Mouse (Mus musculus) heart, embryonic 13.5 days (tissue): ENCODE measurements around the gene Ubr2. TPM values are rescaled to one million over a fixed set of nuclear protein-coding genes. Genes with fewer than 3 reads are reported as not detected.

Experiments
- ATAC-seq: fragments of 200-750 bp; cut with Nextera tagmentation; 2 replicates; pipeline ENCODE4 v1.8.0; 2017; ENCODE audit warnings: moderate TSS enrichment; ENCODE audit not compliant: insufficient number of reproducible peaks, low FRiP score, low TSS enrichment; ENCODE audit errors: extremely low read depth
- H3K27ac ChIP-seq: fragments of 300-500 bp; sonication (generic); replicated peaks from 2 replicates; pipeline ENCODE4 v1.5.1; 2015; ENCODE audit warnings: moderate library complexity, mild to moderate bottlenecking, inconsistent platforms
- H3K27me3 ChIP-seq: fragments of 300-500 bp; sonication (generic); replicated peaks from 2 replicates; pipeline ENCODE4 v1.6.1; 2015; ENCODE audit warnings: mild to moderate bottlenecking, inconsistent platforms
- H3K36me3 ChIP-seq: fragments of 300-500 bp; sonication (generic); 2 replicates; pipeline ENCODE4 v1.6.1; 2015; ENCODE audit warnings: mild to moderate bottlenecking, inconsistent platforms
- H3K4me1 ChIP-seq: fragments of 300-500 bp; sonication (generic); 2 replicates; pipeline ENCODE4 v1.6.1; 2015; ENCODE audit warnings: inconsistent platforms
- H3K4me2 ChIP-seq: fragments of 300-500 bp; sonication (generic); 2 replicates; pipeline ENCODE4 v1.6.1; 2015; ENCODE audit warnings: inconsistent platforms, mild to moderate bottlenecking, moderate library complexity
- H3K4me3 ChIP-seq: fragments of 300-500 bp; sonication (generic); 2 replicates; pipeline ENCODE4 v1.5.1; 2015; ENCODE audit warnings: moderate library complexity, mild to moderate bottlenecking, inconsistent platforms
- H3K9ac ChIP-seq: fragments of 300-500 bp; sonication (generic); 2 replicates; pipeline ENCODE4 v1.6.1; 2015; ENCODE audit warnings: inconsistent platforms, mild to moderate bottlenecking, moderate library complexity
- H3K9me3 ChIP-seq: fragments of 300-500 bp; sonication (generic); 2 replicates; pipeline ENCODE4 v1.6.1; 2016; ENCODE audit warnings: inconsistent platforms
- WGBS: fragments of 180-500 bp; shearing (Covaris S2); methylation state at CpG from one replicate; pipeline ENCODE4 v1.1.7; 2015; ENCODE audit warnings: mixed read lengths; 5-methylcytosine and 5-hydroxymethylcytosine counted together
- polyA plus RNA-seq: library from polyadenylated mRNA; unstranded; fragments of >200 nt; fragmentation: Nextera tagmentation; extraction: Ambion mirVana; gene quantifications from 2 replicates; pipeline ENCODE4 v1.2.1, GENCODE M21; 2015

The Ubr2 gene
- polyA plus RNA-seq, 1 experiment from 2014 or later: 12.2 TPM

DNA sequence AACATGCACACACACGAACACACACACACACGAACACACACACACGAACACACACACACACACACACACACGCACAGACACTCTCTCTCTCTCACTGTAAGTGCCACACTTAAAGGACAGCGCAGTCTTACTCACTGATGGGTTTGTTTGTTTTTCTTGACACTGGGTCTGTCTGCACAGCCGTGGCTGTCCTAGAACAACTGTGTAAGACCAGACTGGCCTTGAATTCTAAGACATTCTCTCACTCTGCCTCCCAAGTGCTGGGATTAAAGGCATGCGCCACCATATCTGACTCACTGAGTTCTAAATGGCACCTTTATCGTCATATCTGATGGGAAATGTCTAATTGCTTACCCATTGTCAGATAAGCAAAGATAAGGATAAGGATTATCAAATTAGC lies 7.1 kb downstream of the Ubr2 start:
- H3K36me3 ChIP-seq: peaks cover 43% of the 10 kb centered on the region
- no peak overlapping the region for H3K27ac ChIP-seq
- H3K4me1 ChIP-seq: peaks cover 30% of the 10 kb centered on the region
- H3K27me3 ChIP-seq: no peaks in the 10 kb centered on the region
- no peaks in the 10 kb centered on the region for H3K9me3 ChIP-seq
- WGBS: 64% methylated on average over 8 of the region's 8 CpGs
- no peak overlapping the region for H3K4me3 ChIP-seq
- no peak overlapping the region for H3K9ac ChIP-seq
- H3K4me2 ChIP-seq: no peak overlapping the region
- ATAC-seq: no peak

DNA sequence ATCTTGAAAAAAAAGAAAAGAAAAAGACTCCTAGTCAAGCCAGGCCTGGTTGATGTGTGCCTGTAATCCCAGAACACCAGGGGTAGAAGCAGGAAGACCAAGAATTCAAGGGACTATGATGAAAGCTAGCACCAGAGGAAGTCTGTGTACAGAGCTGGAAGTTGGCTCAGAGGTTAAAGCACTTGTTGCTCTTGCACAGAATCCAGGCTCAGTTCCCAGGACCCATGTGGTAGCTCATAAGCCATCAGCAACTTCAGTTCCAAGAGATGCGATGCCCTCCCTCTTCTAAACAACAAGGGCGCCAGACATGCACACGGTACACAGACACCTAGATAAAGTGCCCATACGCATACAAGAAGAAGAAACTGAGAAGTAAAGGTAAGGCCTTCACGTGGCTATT lies 8.0 kb downstream of the Ubr2 start:
- 87% methylated on average over 5 of the region's 5 CpGs for WGBS
- ATAC-seq: no peak

DNA sequence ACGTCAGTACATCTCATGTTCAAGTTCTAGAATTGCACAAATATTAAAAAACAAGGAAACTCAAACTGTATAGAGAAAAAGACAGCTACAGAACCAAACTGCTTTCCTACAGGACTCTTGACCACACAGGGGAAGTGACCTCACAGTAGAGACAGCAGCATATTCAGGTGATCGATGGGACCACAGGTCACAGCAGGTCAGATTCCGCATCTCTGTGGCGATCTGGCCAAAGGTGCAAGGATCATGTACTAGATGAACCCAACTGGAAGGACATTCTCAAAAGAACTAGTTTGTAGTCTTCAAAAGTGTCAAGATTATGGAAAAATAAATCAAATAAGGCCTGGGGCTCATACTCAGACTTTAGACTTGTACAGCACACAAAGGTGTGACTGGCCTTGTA lies 11.5 kb downstream of the Ubr2 start:
- no peak overlapping the region for H3K4me2 ChIP-seq
- H3K27ac ChIP-seq: no peak overlapping the region
- H3K36me3 ChIP-seq: peaks cover 61% of the 10 kb centered on the region
- H3K9me3 ChIP-seq: no peaks in the 10 kb centered on the region
- H3K4me3 ChIP-seq: no peak overlapping the region
- peaks cover 17% of the 10 kb centered on the region for H3K4me1 ChIP-seq
- H3K9ac ChIP-seq: no peak overlapping the region
- no peaks in the 10 kb centered on the region for H3K27me3 ChIP-seq
- no peak for ATAC-seq
- 91% methylated on average over 4 of the region's 4 CpGs for WGBS

More for the DNA sequence above, 8.0 kb downstream of the Ubr2 start:
- Histone ChIP-seq H3K27ac (no peak overlapping the region), H3K4me3 (no peak overlapping the region), H3K36me3 (peaks cover 51% of the 10 kb centered on the region), H3K4me1 (peaks cover 24% of the 10 kb centered on the region), H3K9me3 (no peaks in the 10 kb centered on the region), H3K4me2 (no peak overlapping the region), H3K27me3 (no peaks in the 10 kb centered on the region), H3K9ac (no peak overlapping the region)

DNA sequence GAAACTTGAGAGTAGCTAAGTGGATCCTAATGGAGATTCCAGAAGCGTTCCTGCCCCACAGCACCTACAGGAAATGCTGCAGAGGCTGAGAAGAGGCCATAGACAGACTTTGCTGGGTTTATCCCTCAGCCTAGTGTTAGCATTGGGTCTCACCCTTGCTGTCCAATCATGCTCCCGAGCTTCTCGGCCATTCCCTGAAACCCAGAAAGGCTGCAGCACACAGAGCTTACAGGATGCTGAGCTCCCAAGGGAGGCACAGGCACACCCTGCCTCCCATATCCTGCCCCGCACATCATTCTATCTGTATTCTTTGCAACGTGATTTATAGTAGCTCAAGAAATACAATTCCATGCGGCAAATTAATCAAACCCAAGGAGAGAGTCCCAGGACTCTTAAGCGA lies 13.9 kb downstream of the Ubr2 start:
- H3K9me3 ChIP-seq: no peaks in the 10 kb centered on the region
- H3K27me3 ChIP-seq: no peaks in the 10 kb centered on the region
- WGBS: 69% methylated on average over 7 of the region's 7 CpGs
- H3K9ac ChIP-seq: no peak overlapping the region
- no peak overlapping the region for H3K4me3 ChIP-seq
- H3K4me2 ChIP-seq: no peak overlapping the region
- peaks cover 17% of the 10 kb centered on the region for H3K4me1 ChIP-seq
- no peak overlapping the region; the same call in 1 of the 2 replicates for H3K27ac ChIP-seq
- ATAC-seq: no peak
- H3K36me3 ChIP-seq: peaks cover 80% of the 10 kb centered on the region

DNA sequence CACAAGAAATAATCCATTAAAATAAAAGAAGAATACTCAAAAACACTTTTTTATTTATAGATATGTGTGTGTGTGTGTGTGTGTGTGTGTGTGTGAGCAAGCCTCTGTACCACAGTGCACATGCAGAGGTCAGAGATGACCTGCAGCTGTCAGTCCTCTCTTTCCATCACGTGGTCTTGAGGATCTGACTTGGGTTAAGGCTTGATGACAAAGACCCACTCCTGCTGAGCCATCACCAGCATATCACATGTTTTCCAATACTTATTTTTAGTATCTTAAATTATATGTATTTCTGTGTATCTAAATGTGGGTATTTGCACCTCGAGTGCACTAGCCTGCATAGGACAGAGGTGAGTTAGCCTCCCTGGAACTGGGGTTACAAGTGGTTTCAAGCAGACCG lies 14.7 kb downstream of the Ubr2 start:
- whole genome bisulfite sequencing: 70% methylated on average over 3 of the region's 3 CpGs
- Histone ChIP-seq H3K4me1 (peaks cover 17% of the 10 kb centered on the region), H3K9me3 (no peaks in the 10 kb centered on the region), H3K36me3 (peaks cover 88% of the 10 kb centered on the region), H3K27me3 (no peaks in the 10 kb centered on the region), H3K9ac (no peak overlapping the region), H3K27ac (no peak overlapping the region), H3K4me3 (no peak overlapping the region), H3K4me2 (no peak overlapping the region)
- no peak for ATAC-seq

DNA sequence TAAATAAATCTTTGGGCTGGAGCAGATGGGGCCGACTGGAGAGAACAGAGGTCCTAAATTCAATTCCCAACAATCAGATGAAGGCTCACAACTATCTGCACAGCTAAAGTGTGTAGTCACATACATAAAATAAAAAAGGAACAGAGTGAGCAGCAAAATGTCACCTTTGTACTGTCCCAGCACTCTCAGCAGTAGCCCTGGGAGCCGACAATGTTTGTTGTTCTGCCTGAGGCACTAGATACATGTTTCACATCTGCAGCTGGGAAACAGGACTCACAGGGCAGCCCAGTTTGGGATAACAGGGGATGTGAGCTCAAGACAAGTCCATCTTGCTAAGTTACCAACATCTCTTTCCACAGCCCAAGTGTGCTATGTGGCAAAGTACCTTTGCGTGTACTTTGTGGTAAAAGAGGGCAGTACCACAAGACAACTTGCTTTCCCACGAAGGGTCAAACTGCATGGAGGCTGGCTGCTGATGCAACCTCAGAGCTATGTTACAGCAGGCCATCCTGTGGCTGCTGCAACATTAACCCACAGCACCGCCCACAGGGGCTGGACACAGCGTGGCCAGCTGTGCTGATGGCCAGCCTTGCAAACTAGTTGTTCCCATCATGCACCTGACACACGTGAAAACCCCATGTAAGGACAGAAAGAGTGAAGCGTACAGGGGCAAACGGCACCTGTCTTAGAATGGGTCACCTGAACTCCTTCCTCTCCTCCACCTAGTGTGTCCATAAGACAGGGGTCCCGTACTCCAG lies 15.5 kb downstream of the Ubr2 start:
- Histone ChIP-seq H3K27ac (no peak overlapping the region), H3K36me3 (peaks cover 88% of the 10 kb centered on the region), H3K9me3 (no peaks in the 10 kb centered on the region), H3K4me1 (peaks cover 17% of the 10 kb centered on the region), H3K27me3 (no peaks in the 10 kb centered on the region), H3K9ac (no peak overlapping the region), H3K4me3 (no peak overlapping the region), H3K4me2 (no peak overlapping the region)
- 73% methylated on average over 10 of the region's 10 CpGs for WGBS
- no peak for ATAC-seq

DNA sequence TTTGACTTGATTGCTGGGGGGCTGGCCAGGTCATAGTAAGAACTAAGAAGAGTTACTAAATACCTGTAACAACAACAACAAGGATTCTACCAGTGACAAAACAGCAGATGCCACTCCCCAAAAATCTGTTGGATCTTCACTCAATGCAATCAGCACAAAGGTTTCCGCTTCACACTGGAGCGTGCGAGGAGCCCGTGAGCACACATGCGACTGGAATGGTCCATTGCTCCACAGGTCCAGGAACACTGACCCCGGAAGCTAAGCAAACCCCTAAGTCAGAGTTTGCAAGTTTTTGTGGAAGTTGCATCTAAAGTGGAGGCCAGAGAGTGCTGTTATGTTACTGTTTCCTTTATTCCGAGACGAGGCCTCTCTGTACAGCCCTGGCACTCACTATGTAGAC lies 16.7 kb downstream of the Ubr2 start:
- ATAC-seq: no peak
- no peaks in the 10 kb centered on the region for H3K9me3 ChIP-seq
- H3K36me3 ChIP-seq: peaks cover 88% of the 10 kb centered on the region
- peaks cover 17% of the 10 kb centered on the region for H3K4me1 ChIP-seq
- H3K27me3 ChIP-seq: no peaks in the 10 kb centered on the region
- H3K4me2 ChIP-seq: no peak overlapping the region
- WGBS: 92% methylated on average over 8 of the region's 8 CpGs
- no peak overlapping the region for H3K9ac ChIP-seq
- H3K27ac ChIP-seq: no peak overlapping the region
- H3K4me3 ChIP-seq: no peak overlapping the region

DNA sequence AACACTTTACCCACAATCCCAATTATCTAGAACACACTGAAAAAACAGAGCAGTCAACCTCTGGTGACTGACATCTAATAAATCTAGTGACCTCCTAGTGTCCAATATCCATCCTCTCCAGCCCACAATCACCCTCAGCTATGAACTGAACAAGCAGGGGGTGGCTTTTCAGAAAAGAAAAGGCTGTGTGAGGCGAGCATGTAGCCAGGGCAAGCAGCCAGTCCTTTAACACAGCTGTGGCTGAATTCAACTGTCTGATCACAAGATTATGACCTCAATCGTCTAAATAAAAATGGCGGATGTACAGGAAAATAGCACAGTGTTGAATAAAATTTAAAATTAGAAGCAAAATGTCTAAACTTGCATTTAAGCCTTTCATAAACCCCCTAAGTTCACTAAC lies 22.7 kb downstream of the Ubr2 start:
- peaks cover 100% of the 10 kb centered on the region for H3K36me3 ChIP-seq

DNA sequence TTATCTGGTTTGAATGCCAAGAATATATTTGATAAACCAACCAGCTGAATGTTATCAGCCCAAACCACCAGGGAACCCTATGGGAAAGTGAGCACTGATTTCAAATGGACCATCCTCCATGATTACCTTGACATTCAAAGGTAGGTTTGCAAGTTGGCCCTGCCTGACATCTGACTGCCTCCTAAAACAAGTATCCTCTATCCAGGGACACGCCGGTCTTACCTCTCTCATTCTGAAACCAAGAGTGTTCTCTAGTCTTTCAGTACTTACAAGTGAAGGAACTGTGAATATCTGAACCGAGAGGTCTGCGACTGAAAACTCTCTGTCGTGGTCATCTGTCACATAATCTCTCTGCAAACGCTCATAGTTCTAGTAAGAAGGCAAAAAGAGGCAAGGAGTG lies 30.3 kb downstream of the Ubr2 start:
- ATAC-seq: no peak
- peaks cover 100% of the 10 kb centered on the region for H3K36me3 ChIP-seq
- H3K4me1 ChIP-seq: no peaks in the 10 kb centered on the region
- WGBS: 92% methylated on average over 6 of the region's 6 CpGs
- H3K9me3 ChIP-seq: peaks cover 7% of the 10 kb centered on the region; the same call in 1 of the 2 replicates
- no peaks in the 10 kb centered on the region for H3K27me3 ChIP-seq
- H3K9ac ChIP-seq: no peak overlapping the region
- H3K27ac ChIP-seq: no peak overlapping the region
- H3K4me3 ChIP-seq: no peak overlapping the region
- H3K4me2 ChIP-seq: no peak overlapping the region

More for the DNA sequence above, 22.7 kb downstream of the Ubr2 start:
- Histone ChIP-seq H3K4me3 (no peak overlapping the region), H3K9me3 (no peaks in the 10 kb centered on the region), H3K4me1 (peaks cover 4% of the 10 kb centered on the region; the same call in 1 of the 2 replicates), H3K27ac (no peak overlapping the region), H3K4me2 (no peak overlapping the region), H3K9ac (no peak overlapping the region), H3K27me3 (no peaks in the 10 kb centered on the region)
- 84% methylated on average over 3 of the region's 3 CpGs for WGBS
- ATAC-seq: no peak

DNA sequence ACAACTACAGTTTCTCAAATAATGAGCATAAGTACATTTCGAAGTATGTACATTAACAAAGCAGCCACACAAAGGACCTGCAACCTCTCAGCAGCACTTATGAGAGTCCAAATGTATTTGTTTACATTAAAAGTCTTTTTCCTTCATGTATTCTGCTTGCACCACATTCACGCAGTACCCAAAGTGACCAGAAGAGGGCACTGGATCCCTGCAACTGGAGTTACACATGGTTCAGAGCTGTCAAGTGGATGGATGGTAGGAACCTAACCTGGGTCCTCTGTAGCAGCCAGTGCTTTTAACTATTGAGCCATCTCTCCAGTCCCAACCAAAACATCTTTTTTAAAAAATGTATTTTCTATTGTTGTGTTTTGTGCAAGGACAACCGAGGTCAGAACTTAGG lies 35.2 kb downstream of the Ubr2 start:
- Histone ChIP-seq H3K9me3 (peaks cover 7% of the 10 kb centered on the region; the same call in 1 of the 2 replicates), H3K27me3 (no peaks in the 10 kb centered on the region), H3K27ac (no peak overlapping the region), H3K9ac (no peak overlapping the region), H3K4me3 (no peak overlapping the region), H3K36me3 (peaks cover 99% of the 10 kb centered on the region), H3K4me1 (no peaks in the 10 kb centered on the region), H3K4me2 (no peak overlapping the region)
- WGBS: 69% methylated on average over 3 of the region's 3 CpGs
- no peak for ATAC-seq

DNA sequence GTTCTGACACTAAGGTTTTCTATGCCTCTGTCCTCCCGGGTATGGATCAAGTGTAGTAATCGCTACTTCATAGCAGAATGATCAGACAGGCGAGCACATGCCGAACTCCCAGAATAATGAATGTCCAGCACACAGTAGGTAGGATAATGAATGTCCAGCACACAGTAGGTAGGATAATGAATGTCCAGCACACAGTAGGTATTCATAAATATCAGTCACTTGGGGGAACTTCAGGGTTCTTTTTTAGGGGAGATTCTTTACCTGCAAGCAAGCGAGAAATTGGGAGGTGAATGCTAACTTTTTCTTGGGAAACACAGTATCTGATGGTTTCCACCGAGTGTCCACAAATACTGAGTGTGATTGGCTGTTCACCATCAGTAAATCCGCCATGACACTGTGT lies 37.8 kb downstream of the Ubr2 start:
- Histone ChIP-seq H3K9ac (no peak overlapping the region), H3K4me1 (no peaks in the 10 kb centered on the region), H3K27me3 (no peaks in the 10 kb centered on the region), H3K4me3 (no peak overlapping the region), H3K4me2 (no peak overlapping the region), H3K36me3 (peaks cover 99% of the 10 kb centered on the region), H3K27ac (no peak overlapping the region), H3K9me3 (peaks cover 7% of the 10 kb centered on the region; the same call in 1 of the 2 replicates)
- no peak for ATAC-seq
- WGBS: 92% methylated on average over 7 of the region's 7 CpGs

DNA sequence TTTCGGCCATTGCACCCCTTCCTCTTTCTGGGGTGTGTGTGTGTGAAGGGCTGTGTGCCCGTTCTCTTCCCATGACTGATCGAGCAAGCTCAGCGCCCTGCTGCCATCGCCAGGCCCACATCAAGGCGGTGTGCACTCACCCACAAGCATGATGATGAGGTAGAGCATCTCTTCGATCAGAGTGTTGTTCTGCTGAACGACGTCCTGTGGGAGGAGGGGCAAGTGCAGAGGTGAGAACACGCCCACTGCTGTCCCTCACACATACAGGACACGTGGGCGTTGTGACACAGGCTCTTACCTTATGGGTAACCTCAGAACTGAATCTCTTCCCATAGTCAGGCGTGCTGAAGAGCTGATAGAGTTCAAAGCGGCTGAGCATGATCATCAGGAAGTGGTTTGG lies 43.5 kb downstream of the Ubr2 start:
- Histone ChIP-seq H3K9ac (no peak overlapping the region), H3K27me3 (no peaks in the 10 kb centered on the region), H3K27ac (no peak overlapping the region), H3K9me3 (no peaks in the 10 kb centered on the region), H3K4me1 (no peaks in the 10 kb centered on the region), H3K4me2 (no peak overlapping the region), H3K4me3 (no peak overlapping the region), H3K36me3 (peaks cover 100% of the 10 kb centered on the region)
- ATAC-seq: no peak
- WGBS: 89% methylated on average over 14 of the region's 14 CpGs
